Mouse (Mus musculus) neutrophil, adult 5-6 weeks (primary cell): ENCODE measurements around the gene Zyx. TPM values are rescaled to one million over a fixed set of nuclear protein-coding genes. Genes with fewer than 3 reads are reported as not detected.
A peak's percentile ranks its signal among the peaks of the same experiment; 100 is the strongest.

Experiments
- ATAC-seq: fragments of 151-379, 151-347 bp; 2 replicates; pipeline ENCODE4 v1.8.0; 2017; ENCODE audit warnings: mild to moderate bottlenecking, moderate TSS enrichment; ENCODE audit not compliant: insufficient number of reproducible peaks, poor library complexity, low FRiP score, severe bottlenecking; ENCODE audit errors: extremely low read depth
- total RNA-seq: library from RNA; stranded (forward); fragments of 200-1000 nt; gene quantifications from 2 replicates; pipeline ENCODE4 v1.2.3, GENCODE M21; 2017

Zyx gene
- total RNA-seq, 1 experiment from 2014 or later, result 356 TPM

DNA sequence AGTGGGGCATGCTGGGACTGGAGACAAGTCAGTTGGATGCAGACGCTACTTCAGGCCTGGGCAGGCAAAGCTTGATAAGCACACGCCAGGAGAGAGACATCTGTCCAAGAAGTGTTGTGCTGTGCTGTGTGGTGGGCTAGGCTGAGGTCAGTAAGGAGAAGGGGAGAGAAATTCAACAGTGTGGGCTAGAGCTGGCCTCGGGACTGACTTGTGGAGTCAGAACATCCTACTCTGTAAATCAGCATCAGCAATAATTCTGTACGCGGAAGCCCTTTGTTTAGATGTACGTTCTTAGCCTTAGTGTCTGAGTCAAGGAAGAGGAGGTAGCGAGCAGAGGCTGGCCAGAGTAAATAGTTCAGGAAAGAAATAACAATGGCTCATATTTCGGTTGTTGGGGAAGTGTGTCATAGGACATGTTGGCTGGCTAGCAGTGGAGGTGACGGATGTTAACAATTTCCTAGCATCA, 32.5 kb downstream of the Zyx start:
- ATAC-seq, result no peak

DNA sequence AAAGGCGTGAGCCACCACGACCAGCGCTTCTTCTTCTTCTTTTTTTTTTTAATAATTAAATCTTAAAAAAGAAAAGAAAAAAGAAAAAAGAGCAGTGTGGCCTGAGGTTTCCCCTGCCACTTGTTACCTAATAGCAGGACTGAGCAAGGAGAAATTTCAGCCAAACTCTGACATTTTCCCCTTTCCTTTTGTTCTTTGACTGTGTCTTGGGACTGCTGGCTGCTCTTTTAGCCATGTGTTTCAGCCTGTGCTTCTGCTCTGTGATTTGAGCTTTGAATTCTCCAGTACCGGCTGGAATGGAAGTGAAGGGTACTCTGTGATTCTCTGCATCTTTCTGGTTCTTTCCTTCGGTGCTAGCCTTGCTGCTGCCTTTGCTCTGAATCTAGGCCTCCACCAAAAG, 33.9 kb downstream of the Zyx start:
- ATAC-seq, result no peak

DNA sequence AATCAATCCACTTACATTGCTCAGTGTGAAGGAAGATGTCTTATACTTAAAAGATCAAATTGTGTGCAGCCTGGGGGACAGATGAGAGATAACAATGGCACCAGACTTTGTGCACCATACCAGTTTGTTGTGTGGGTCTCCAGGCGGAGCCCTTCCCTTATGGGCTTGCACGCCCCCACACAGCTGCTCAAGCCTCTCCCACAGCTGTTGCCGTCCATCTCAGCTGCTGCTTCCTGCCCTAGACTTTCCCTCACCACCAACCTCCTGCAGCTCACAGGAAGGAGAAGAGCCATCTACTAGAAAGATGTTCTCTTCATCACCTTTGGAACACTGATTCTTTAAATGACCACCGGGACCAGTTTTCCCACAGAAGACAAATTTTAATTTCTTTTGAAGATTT, 36.2 kb downstream of the Zyx start:
- no peak for ATAC-seq

DNA sequence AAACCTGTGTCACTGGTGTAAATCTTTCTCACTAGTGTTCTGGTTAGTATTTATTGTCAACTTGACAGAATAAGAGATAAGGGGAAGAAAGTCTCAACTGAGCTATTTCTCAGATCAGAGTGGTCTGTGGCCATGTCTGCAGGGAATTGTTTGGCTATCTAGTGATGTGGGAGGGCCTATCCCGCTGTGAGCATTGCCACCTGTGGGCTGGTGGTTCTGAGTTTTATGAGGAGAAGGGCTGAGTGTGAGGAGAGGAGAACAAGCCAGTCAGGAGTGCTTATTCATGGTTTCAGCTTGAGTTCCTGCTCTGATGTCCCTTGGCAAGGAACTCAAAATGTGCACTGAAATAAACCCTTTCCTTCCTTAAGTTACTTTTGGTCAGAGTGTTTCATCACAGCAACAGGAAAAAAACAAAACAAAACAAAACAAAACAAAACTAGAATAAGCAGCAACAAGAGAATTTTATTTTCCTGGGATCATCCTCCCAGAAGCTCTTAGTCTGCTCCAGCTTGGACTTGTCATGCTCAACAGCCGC, 42.4 kb downstream of the Zyx start:
- no peak for ATAC-seq

DNA sequence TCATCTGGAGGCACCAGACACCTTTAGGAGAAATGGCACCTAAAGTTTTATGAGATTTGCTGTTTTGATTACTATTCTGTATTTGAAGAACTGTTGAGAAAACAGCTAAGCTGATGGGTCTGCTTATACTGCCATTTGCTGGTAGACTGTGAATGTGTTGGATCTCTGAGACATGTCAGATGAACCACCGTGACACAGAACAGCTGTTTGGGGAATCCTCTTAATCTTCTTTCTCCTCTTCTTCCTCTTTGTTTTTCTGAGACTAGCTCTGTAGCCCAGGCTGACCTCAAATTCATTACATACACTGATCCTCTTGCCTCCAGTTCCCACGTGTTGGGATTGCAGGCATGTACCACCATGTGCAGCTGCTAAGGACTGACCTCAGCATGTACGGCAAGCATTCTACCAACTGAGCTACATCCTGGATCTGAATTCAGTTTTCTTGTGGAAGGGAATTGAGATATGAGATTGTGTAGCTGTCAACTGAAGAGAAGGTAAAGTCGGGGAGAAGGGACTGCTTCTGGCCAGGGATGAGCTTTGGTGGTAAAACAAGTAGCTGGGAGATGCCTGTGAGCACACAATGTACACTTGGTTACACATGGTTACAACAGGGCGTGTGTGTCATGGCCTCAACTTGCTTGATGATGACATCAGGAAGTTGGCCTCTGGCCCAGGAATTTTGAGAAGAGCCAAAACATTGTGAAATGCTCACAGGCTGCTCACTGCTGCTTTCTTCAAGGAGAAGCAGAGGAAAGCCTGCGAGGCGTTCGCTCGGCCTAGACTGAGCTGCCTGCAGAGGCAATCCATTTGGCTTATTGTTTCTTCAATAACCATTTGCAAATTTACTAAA, 46.8 kb downstream of the Zyx start:
- ATAC-seq, result peak; percentile 82

DNA sequence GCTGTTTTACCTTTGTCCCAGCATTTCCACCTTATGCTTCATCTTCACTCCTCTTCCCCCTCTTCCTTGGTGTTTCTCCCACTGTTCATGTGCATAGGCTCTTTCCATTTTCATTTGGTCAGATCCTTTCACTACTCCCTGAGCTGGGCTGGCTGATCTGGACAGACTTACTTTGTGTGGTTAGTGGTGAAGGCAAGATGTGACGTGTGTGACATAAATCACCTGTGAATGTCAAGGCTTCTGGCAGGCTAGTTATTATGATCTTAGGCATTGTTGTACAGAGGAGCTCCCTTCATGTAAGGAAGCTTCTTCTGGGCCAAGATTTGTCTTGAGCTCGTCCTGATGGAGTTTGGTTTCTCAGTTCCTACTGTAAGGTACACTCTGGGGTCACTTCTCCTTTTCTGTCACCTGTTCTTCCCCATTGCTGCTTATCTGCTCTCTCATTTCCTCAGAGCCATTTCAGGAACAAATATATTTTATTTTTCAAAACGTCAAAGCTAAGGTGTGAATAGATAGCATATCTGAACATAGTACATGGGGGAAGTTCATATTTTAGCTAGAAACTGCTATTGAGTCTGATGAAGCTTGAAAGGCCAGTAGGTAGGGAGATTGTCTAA, 47.7 kb downstream of the Zyx start:
- peak; percentile 65 for ATAC-seq

DNA sequence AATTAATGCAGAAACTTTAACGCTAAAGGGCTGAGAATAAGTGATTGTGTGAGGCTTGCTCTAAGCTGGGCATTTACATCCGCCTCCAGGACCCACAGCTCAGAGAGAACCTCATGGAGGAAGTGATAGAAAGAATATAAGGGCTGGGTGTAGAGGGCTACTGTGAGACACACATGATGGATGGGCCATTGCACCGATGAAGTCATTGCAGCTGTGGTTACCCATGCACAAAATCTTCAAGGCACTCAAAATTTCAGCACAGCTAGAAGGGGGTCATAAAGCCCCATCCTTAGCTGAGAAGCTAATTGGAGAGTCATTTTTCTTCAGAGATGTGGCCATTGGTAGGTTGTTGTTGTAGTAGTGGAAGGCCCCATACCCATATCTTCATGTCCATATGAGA, 48.9 kb downstream of the Zyx start:
- peak; percentile 37; the same call in 1 of the 2 replicates for ATAC-seq

DNA sequence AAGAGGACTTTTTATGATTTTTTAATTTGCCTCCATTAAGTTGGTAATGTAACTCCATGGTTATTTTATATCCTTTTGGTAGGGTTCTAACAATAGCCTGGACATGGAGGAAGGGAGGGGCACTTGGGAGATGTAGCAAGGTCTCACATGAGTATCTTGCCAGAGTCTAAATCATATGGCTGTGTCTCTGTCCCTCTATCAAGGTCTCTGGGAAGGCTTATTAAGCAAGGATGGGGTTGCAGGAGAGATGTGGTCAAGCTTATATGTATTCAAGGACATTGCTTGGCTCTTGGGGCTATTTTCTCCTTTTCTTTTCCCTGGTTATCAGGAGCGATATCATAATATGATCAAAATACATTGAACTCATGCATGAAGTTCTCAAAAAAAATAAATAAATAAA, 49.6 kb downstream of the Zyx start:
- no peak for ATAC-seq

DNA sequence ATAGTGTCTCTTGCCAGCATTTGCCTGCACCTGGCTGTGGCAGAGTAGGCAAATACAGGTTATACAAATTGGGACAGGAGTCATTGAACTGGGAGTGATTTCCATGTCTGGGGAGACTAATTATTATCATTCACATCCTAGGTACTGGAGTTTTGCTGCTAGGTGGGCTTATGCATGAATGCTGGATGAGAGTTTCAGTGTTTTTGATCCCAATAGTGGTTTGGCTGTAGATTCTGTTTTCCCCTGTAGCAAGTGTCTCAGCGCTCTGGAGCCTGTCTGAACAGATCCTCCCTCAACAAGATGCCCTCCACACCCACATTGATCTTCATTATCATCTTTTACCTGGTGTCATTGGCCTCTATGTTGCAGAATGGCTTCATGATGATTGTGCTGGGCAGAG, 50.5 kb downstream of the Zyx start, which contains the start of gene Tas2r143:
Tas2r143 (plus strand) TSS at position 301 of the 400 bp plus-strand sequence.
- ATAC-seq, result no peak

DNA sequence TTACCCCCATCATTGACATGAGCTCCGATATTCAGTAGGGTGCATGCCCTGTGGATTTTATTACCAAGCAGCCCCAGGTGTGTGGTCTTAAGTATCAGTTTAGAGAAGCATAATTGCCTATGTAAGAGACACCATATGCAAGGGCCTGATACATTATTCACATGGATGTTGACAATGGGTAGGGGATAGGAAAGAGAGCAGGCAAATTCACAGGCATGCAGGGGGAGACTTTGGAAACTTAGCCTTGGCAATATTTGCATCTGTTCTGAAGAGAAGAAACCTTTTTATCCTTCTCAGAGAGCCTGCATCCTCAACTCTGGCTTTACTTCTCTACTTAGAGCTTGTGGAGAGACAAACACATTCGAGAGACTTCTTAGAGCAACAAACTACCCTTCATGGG, 55.7 kb downstream of the Zyx start, which contains the start of gene Tas2r135:
Tas2r135 (plus strand) TSS at position 301 of the 400 bp plus-strand sequence.
- no peak for ATAC-seq

Other genes starting within 250 kb of the Zyx start
- gene Tas2r139, start 208.7 kb upstream of the Zyx start, total RNA-seq, result not detected in 2 replicates
- not detected in 2 replicates for gene Tas2r144, start 134.3 kb upstream of the Zyx start, total RNA-seq
- gene Gstk1, start 103.7 kb upstream of the Zyx start, total RNA-seq, result 3.9 and 4.2 TPM in 2 replicates
- gene Tmem139, start 87.7 kb upstream of the Zyx start, total RNA-seq, result not detected in 2 replicates
- 69.6 and 74.8 TPM in 2 replicates for gene Casp2, start 84.6 kb upstream of the Zyx start, total RNA-seq
- 0.81 and 1.1 TPM in 2 replicates for gene Clcn1, start 62.9 kb upstream of the Zyx start, total RNA-seq
- 0.12 TPM in 1 of 2 replicates, not detected in the other for gene Fam131b, start 25.0 kb upstream of the Zyx start, total RNA-seq
- gene Epha1, start 23.6 kb downstream of the Zyx start, total RNA-seq, result 1.2 and 2.5 TPM in 2 replicates
- gene Tas2r143, start 50.6 kb downstream of the Zyx start, total RNA-seq, result 7.2 and 12.5 TPM in 2 replicates
- 7.4 and 12.2 TPM in 2 replicates for gene Tas2r135, start 55.8 kb downstream of the Zyx start, total RNA-seq
- 2.2 and 2.3 TPM in 2 replicates for gene Tas2r126, start 84.9 kb downstream of the Zyx start, total RNA-seq
- 0.58 TPM in 1 of 2 replicates, not detected in the other for gene Olfr458, start 115.6 kb downstream of the Zyx start, total RNA-seq
- gene Olfr457, start 126.7 kb downstream of the Zyx start, total RNA-seq, result 0.23 and 0.37 TPM in 2 replicates
- gene Olfr456, start 137.6 kb downstream of the Zyx start, total RNA-seq, result not detected in 2 replicates
- not detected in 2 replicates for gene Olfr455, start 198.0 kb downstream of the Zyx start, total RNA-seq
- not detected in 2 replicates for gene Tcaf3, start 248.1 kb downstream of the Zyx start, total RNA-seq